Mouse (Mus musculus) ZHBTc4 (cell line): ENCODE measurements around the gene Tsen54.

Experiments
- DNase-seq: peaks from one replicate; pipeline ENCODE4 v3.0.0-alpha.2; 2011; ENCODE audit warnings: low read depth, low spot score

Tsen54 gene

DNA sequence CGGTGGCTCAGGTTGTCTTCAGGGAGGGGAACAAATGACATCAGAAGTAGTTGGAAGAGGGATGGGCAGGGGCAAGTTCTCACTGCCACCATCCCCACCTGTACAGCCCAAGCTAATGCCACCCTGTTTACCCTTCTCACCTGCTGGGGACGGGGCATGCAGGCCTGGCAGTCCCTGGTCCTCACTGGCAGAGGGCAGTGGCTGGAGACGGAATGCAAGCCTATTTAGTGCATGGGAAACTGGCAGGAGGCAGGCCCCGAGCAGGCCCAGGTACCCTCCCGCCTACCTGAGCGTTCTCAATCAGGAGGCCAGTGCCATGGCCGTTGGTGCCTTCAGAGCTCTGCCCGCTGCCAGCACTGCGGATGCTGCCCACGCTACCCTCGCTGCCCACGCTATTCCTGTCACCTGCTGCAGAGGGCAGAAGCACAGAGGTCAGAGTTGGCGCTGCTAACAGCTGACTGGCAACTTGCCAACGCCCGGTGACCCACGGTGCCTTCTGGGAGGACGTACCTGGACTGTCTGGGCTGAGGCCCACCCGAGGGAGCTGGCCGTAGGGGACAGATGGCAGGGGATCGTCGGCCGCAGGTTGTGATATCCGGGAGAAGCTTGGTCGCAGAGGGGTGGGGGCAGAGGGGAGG lies 11.3 kb upstream of the Tsen54 start:
- DNase-seq: no peak

DNA sequence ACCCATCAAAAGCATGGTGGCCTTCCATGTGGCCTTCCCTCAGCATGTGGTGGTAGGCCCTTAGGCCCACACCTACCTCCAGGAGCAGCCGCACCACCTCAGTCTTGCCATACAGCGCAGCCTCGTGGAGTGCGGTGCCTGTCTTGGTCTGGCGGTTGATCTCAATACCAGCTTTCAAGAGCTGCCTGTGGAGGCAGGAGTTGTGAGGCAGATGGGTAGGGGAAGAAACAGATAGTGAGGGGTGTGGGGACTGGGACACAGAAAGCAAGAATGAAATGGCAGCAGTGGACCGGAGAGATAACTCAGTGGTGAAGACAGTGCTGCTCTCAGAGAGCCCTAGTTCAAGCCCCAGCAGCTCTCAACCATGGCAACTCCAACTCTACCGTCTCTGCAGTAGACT lies 9.5 kb upstream of the Tsen54 start:
- DNase-seq: no peak

DNA sequence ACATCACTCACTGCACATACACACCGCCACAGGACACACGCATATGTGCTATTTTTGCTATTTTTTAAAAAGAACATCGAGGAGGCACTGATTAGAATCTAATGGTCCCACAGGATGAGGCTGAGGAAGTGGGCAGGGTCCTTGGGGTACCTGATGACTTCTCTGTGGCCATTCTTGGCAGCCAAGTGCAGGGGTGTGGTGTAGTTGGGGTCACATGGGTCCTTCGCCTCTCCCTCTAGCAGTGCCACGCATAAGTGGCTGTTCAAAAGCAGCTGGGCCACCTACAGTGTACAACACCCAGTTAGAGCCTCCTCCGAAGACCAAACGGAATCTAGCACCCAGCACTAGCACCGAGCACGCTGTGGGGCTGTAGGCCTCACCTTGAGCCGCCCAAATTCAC lies 8.4 kb upstream of the Tsen54 start:
- DNase-seq: no peak

DNA sequence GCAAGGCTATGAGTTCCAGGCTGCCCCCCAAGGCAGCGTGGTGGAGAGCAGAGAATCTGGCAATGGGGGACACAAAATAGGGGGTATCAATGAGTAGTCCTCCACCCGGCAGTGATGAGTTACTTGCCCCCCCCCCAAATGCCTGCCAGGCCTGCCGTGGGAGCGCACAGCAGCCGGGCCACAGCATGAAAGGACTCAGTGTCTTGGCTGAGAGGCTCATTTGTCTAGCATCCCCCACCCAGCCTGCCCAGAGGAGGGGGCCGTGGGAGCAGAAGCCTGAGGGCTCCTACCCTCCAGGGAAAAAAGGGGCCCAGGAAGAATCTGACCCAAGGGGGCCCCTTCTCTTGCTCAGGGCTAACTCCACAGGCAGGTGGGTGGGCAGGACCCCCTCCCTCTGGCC lies 7.2 kb upstream of the Tsen54 start:
- DNase-seq: no peak

DNA sequence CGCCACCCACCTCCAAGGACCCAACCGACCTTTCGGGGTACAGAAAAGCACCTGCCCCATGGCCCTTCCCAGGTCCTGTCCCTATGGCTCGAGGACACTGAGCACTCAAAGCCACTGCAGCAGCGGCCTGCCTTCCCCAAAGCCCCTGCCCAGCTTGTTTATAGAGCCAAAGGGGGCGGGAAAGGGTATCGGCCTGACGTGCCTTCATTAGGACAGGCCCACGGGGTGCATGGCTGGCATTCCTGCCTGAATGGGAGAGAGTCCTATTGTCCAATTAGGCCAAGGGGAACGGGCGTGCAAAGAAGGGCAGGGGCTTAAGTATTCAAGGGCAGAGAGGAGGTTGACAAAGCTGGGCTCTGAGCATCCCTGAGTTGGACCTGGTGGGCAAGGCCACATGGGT lies 6.6 kb upstream of the Tsen54 start:
- DNase-seq: peak; percentile 56

DNA sequence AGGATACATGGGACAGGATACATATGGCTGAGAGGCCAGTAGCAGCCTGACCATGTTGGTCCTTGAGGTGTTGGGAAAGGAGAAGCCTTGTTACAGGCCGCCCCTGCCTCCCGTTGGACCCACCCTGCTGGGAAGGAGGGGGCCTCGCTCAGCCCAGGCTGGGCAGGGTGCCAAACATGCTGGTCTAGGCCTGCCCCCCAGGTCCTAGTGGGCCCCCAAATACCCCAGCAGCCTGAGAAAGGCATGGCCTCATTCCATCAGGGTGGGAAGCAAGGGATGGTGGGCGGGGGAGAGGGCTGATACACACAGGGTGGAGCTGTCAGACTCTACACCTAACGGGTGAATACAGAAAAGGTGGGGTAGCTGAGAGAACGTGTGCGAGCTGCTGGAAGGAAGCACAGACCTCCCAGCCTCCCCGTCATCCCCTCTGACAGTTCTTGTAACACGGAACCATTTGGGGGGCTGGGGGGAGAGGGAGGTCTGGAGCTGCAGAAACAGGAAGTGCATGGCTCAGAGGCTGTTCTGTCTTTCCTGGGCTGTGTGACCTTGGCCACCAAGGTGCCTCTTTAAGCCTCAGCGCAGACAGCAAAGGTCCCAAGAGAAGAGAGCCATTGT lies 5.7 kb upstream of the Tsen54 start:
- DNase-seq: no peak

DNA sequence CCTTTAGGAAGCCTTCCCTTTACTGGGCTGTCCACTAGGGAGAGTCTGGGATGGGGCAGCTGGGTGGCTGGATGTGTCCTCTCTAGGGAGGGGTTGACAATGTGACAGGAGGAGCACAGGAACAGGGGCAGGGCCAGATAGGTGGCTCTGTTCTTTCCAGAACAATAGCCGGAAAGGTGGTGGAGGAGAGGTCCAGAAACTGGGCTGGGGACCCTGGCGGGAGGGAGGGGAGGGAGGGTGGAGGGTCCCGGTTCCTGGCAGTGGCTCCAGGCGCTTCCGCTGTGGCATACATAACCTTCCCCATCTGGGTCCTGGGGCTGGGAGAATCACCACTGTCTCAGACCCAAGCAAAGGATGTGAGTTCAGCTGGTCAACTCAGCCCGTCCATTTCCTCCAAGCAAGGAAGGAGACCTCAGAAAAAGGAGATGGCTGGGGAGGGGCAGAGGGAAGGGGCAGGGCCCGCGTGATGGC lies 5.2 kb upstream of the Tsen54 start:
- no peak for DNase-seq

DNA sequence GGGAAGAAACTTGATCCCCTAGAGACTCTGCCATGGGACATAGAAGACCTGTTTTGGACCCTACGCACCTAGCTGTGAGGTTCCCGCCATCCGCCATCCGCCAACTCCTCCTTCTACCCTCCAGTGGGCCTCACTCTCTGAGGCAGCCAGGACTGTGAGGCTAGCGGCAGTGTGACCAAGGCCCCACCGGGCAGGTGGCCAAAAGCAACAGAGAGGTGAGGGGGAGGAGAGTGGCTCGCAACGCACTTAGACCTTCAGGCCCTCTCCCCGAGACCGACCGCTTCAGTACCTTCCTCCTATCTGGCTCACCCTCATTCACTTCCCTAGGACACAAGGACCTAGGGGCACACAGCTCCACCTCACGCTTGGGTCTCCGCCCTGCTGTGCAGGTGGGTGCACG lies 4.1 kb upstream of the Tsen54 start:
- no peak for DNase-seq

DNA sequence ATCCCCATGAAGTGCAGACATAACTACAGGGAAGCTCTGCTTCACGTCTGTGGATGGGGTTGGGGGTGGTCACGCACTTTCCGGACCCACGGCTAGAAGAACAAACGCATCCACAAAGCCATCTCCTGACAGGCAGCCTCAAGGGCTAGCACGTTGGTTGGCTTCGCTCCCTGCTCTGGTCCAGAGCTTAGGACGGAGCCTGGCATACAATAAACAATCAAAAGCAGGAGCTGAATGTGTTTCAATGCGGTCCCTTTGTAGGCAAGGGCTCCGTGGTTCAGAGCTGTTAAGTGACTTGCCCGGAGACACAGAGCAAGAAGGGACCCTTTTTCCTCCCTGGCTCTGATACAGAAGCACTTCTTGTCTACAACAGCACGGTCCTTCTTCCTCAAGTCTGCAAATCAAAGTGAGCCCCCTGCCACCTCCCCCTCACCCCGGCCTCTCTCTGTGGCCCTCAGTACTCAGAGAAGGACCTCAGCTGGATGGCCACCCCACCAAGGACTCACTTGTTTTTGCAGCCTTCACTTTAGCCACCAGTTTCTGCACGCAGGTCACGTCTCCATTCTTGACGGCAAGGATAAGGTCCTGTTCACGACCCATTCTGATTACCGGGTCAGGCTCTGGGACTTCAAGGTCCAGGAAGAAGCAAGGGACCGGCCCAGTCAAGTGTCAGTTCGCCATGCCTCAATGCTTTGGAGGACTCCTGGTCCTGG lies 3.0 kb upstream of the Tsen54 start:
- no peak for DNase-seq

DNA sequence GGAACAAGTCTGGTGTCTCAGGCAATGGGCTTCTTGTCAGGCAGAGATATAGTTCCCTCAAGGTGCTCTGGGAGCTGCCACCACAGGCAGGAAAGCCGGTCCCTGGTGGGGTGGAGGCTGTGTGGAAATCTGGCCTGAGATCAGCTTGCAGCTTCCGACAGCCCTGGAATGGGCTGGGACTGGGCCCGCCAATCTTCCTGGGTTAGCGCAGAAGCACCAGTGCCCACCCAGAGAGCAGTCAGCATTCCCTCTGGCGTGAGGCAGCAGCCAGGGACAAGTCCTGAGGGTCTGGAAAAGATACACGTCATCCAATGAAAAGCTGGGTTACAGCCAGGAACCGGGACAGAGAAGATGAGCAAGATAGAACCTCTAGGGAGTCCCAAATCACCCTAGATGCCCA lies 2.4 kb upstream of the Tsen54 start:
- DNase-seq: no peak

DNA sequence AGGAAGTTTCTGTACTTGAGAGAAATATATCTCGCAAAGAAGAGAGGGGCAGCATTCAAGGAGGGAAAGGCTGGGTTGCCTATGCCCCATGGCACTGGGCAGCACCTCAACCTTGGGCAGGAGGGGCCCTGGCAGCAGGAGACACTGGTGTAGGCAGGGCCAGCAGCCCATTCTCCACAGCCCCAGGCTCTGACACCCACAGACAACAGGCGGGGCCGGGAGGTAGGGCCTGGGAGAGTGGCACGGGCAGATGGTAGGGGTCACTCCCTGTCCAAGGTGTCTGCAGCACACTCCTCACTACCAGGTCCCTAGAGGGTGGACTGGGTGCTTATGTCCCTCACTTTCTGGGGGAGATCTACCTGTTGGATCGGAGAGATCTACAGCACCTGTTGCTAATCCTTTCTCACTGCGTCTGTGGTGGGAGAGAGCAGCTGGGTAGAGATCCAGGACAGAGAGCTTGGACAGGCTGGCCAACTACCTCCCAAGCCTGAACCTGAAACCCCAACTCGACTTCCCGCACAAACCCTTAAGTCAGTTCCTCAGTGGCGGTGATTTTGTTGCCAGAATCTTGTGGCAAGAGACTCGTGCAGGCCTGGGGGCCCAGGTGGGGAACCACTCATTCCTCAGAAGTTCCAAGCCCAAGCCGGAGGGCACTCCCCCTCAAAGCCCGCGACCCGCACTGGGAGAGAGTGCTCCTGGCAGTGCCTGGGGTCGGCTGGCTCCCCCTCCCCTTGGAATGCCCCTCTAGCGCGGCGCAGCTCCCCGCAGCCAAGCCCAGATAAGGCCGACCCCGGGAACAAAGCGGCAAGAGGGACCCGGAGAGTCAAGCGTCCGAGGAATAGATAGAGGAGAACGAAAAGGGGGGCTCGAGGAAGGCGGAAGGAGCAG lies 1.7 kb upstream of the Tsen54 start:
- peak; percentile 65 for DNase-seq

DNA sequence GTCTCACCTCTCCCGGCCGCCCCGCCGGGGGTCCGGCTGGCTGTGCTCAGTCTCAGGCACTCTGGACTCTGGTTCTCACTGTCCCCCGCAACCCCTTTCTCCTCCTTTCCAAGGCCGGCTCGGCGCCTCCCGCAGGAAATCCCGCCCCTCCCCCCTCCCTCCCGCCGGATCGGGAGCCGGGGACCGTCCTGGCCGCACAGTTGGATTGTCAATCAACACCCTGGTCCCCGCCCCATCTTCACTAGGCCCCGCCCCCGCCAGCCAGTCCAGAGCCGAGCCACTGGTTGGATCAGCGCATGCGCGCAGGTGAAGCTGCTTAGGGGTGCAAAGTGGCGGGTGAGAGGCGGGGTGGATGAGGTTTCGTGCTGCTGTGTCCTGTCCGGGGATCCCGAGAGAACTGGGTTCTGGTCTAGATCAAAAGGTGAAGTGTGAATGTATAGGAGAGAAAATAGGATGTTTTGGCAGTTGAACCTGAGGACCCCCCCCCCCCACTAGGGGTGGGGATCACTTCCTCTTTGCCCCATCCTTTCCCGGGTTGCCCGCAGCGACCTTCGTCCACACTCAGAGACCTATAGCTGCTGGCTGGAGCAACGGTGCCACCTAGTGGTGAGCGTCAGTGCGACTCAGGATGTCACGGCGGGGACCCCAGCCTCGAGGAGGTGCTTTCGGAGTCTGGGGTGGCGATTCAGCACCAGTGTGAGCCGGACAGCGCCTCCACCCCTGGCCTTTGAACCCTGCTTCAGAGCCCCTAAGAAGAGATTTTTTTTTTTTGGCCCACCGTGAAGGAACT lies 822 bp upstream of the Tsen54 start, which contains the start of gene Caskin2:
Gene Caskin2 (minus strand): TSS at position 133 of the 790 bp plus-strand sequence.
- peak; percentile 99 for DNase-seq

DNA sequence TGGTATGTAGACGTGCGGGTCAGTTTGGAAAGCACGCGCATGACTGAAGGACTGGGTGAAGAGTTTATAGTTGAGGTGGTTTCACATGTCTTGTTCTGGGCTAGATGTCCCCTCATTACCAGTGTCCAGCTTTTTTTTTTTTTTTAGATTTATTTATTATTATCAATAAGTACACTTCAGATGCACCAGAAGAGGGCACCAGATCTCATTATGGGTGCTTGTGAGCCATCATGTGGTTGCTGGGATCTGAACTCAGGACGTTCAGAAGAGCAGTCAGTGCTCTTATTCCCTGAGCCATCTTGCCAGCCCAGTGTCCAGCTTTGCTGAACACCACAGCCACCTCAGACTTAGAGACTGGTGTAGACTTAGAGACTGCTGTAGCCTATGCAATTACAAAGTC lies 2.8 kb downstream of the Tsen54 start:
- no peak for DNase-seq

DNA sequence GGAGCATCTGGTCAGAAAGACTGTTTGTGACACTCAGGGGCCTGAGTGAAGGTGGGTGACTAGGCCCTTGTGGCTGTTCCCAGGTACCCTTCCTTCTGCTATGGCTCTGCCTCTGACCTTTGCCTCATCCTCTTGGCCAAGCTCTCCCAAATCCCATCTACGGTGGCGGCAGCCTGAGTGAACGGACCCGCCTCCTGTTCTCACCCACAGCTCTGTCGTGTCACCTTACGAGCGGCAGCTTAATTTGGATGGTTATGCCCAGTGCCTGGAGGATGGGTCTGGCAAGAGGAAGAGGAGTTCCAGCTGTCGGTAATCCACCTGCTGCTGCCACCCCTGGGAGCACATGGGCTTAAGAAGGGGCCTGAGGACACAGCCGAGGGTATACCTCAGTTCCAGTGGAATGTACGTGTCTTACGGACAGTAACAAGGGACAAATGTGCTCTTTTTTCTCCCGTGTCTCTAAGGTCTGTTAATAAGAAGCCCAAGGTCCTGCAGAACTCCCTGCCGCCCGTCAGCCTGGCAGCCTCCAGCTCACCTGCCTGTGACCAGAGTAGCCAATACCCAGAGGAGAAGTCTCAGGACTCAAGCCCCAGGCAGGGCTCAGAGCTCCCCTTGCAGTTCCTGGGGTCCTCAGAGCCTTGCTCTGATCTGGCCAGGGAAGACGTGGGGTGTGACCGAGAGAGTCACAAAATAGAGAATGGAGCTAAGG lies 5.5 kb downstream of the Tsen54 start:
- DNase-seq: no peak

DNA sequence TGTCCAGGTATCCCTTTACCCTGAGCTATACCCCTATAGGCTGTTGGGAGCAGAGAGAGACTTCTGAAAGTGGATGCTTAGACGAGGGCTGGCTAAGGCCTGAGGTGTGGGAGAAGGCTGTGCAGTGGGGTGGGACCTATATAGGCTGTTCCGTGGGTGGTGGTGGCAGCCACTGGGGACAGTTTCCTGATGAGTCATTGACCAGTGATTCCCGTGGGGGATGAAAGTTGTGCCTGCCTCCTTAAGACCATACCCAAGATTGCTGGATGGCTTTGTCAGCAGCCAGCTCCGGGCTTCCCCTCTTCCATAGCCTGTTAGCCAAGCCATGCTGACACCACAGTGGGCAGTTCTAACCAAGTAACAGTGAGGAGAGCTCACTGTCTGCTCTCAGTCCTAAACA lies 6.5 kb downstream of the Tsen54 start:
- no peak for DNase-seq

DNA sequence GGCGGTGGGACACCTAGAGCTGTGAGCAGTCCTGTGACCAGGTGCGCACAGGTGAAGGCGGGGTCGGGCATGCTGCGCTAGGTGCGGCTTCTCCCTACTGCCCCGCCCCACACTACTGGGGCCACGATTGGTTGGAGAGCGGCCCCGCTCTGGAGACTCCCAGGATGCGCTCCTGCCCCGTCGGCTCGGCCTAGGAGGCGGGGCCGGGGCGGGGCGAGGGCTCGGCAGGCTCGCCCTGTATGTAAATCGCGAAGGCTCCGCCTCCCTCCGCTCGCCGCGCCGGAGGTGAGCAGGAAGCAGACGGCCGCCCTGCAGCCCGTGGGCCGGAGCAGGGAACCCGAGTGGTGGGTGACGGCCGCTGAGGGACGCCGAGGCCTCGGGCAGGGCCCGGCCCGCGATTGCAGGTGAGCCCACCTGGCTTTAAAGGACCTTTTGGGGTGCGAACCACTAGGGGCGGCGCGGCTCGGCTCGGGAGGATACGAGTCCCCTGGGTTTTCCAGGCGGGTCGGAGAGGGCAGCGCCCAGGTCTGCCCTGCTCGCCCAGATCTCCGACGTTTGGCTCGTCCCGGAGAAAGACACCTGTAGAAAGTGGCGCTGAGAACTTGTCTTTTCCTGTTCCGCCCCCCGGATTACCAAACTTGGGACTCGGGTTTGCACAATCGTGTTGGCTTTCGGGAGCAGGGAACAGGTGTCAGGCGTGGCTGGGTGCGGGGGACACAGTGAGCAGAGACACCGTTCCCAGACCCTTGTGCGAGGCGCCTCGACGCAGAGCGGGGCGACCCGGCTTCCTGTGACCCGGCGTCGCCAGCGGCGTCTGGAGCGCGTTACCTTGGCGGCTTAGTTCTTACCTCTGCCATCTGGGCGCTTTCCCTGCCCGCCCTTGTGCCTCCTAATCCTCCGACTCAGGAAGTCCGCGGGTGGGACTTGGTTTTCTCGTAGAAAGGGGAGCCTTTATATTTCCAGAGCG lies 9.5 kb downstream of the Tsen54 start, which contains the start of gene Llgl2:
Gene Llgl2 (plus strand): TSS at position 276 of the 967 bp plus-strand sequence.
- peak; percentile 97 for DNase-seq

DNA sequence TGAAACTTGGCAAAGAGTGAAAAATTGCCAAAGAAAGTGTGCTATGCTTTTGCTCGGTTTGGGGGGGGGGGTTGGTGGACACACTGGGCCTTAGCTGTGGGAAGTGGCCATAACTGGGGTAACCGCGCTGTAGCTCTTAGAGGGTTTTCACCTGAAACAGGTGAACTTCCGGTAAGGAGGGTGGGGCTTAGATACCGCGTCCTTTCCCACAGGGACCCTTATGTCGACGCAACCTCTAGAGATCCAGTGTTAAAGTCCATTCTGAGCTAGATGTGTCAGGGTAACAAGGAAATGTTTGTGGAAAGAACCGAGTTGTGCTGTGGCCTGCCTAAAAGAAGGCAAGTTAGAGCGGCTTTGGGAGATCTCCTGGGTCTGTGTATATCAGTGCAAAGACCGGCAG lies 10.3 kb downstream of the Tsen54 start:
- DNase-seq: no peak

DNA sequence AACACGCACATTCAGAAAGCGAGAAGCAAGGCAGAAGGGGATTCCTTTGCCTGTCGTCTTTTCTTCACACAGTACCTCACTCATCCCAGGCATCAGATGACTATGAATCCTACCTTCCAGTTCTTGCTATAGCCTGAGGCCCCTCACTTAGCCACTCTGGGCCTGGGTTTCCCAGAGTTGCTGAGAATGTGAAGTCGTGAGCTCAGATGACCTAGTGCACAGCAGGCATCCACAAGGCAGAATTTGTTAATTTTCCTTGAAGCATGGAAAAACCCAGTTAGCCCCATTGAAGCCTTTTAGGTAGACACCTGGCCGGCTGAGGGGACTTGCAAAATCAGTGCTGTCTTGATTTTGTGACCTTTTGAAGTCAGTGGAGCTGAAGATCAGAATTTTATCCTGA lies 12.0 kb downstream of the Tsen54 start:
- peak; percentile 51 for DNase-seq

DNA sequence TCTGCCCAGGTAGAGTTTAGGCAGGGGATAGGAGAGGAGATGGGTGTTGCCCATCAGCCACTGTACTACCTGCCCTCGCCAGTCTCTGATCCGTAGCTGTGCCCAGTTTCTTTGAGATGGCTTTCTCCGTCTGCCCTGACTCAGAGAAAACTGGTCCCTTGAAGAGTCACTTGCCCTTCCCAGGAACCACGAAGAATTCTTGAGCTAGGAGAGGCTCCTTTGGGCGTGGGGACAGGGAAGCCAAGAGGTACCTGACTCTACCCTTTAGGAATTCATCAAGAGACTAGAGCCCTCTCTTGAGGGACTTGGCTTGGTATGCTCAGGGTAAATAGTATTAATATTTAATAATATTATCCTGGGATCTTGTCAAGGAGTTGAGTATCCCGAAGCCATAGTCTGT lies 13.1 kb downstream of the Tsen54 start:
- no peak for DNase-seq
